Comparison of ENCODE assay signal across 18 mouse cellular contexts in genomic region chr3:26129455-26129854, GRCm38 (mm10).
"Had no signal": no experiment of that assay in that cellular context is flagged by ENCODE, and none has a peak within 500 bp of the region (broad histone marks: within the 10 kb centered on the region; RNA-seq: fewer than 3 reads in every experiment).

No protein-coding gene starts in this region.

- H3K27ac ChIP-seq: midbrain, embryonic 10.5 days; midbrain, embryonic 12.5 days; neural tube, embryonic 13.5 days; neural tube, embryonic 15.5 days had no signal

- H3K9ac ChIP-seq: lung, embryonic 14.5 days; midbrain, embryonic 12.5 days; neural tube, embryonic 13.5 days; neural tube, embryonic 15.5 days had no signal

- H3K4me3 ChIP-seq: midbrain, embryonic 10.5 days; midbrain, embryonic 12.5 days; myocyte; neural tube, embryonic 13.5 days; neural tube, embryonic 15.5 days had no signal

- H3K36me3 ChIP-seq: midbrain, embryonic 10.5 days; midbrain, embryonic 12.5 days had no signal

- H3K27me3 ChIP-seq: midbrain, embryonic 12.5 days; neural tube, embryonic 13.5 days; neural tube, embryonic 15.5 days had no signal

- ATAC-seq: midbrain, embryonic 16.5 days had no signal

- H3K4me1 ChIP-seq: midbrain, embryonic 12.5 days; neural tube, embryonic 13.5 days; neural tube, embryonic 15.5 days had no signal

- H3K4me2 ChIP-seq: lung, embryonic 14.5 days; midbrain, embryonic 12.5 days; neural tube, embryonic 13.5 days; neural tube, embryonic 15.5 days had no signal

- H3K9me3 ChIP-seq: midbrain, embryonic 10.5 days; midbrain, embryonic 12.5 days; neural tube, embryonic 13.5 days; neural tube, embryonic 15.5 days had no signal

- DNase-seq: lung, adult 18-20 months; lung, embryonic 14.5 days; lung, postnatal 10 days; lung, postnatal 4 days; midbrain, embryonic 14.5 days; right cerebral cortex, adult 18-20 months; right cerebral cortex, postnatal 25 days; right cerebral cortex, postnatal 4 days; spleen, adult 18-20 months; thymus, adult 18-20 months; thymus, postnatal 14 days; thymus, postnatal 36 days had no signal
